Comparison of ENCODE assay signal across 18 mouse cellular contexts in the genomic region with DNA sequence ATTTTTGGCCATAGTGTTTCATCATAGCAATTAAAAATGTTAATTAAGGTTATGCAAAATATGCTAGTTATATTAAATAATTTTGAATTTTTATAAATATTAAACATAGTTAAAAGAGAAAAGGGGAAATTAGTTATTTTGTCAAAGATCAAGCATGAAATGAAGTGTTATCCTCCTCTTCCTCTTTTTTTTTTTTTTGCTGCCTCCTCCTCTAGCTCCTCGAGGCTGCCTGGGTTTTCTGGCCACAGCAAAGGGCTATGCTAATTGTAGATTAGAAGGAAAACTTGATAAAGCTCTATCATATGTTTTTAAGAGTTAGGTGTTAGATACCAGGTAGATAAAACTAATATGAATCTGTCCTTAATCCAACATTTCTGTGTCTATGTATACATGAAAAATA. TPM values are rescaled to one million over a fixed set of nuclear protein-coding genes. Genes with fewer than 3 reads are reported as not detected.
DNase-seq lines count a peak whose midpoint lies in the region; ATAC-seq and TF ChIP-seq lines count a peak whose summit lies in the region.
"Had no signal": no experiment of that assay in that cellular context is flagged by ENCODE, and none has a peak within 500 bp of the region (broad histone marks: within the 10 kb centered on the region; RNA-seq: fewer than 3 reads in every experiment).

No protein-coding gene starts in this region.

- no peak overlapping the region for H3K9ac ChIP-seq in MEL (ENCODE audit: control insufficient read depth, low read depth, low read length, poor library complexity, severe bottlenecking)

- no peak for ATAC-seq in frontal cortex, adult (ENCODE audit: low TSS enrichment)
- ATAC-seq: activated CD4-positive, CD25-positive, alpha-beta regulatory T cell, adult 4 months; CD4-positive, CD25-positive, alpha-beta regulatory T cell, adult 4 months; Patski had no signal

- H3K27me3 ChIP-seq in MEL (ENCODE audit: control insufficient read depth in 1 of 2, insufficient read depth in 2 of 2, low read length in 2 of 2): no peaks in the 10 kb centered on the region
- H3K27me3 ChIP-seq: Patski had no signal

- H3K79me2 ChIP-seq in MEL (ENCODE audit: control insufficient read depth, insufficient read depth, low read length, poor library complexity): no peaks in the 10 kb centered on the region

- TF ChIP-seq RAD21 in MEL (IDR thresholded peaks at IDR 0.05; ENCODE audit: low read depth, low read length): no peak

- no peak for TF ChIP-seq POLR2A in MEL (IDR thresholded peaks at IDR 0.05; ENCODE audit: control insufficient read depth in 1 of 2, insufficient read depth in 1 of 2, low read depth in 1 of 2, low read length in 2 of 2, poor library complexity in 1 of 2)

- H3K9me3 ChIP-seq in MEL (replicated peaks; ENCODE audit: insufficient read depth, low read length): no peaks in the 10 kb centered on the region
- H3K9me3 ChIP-seq: G1E had no signal

- no peak for TF ChIP-seq CTCF in MEL (IDR thresholded peaks at IDR 0.05 in 2 of 3, conservative IDR thresholded peaks at IDR 0.05 in 1 of 3; ENCODE audit: control insufficient read depth in 1 of 3, insufficient read depth in 1 of 3, low read depth in 2 of 3, low read length in 3 of 3, poor library complexity in 1 of 3, severe bottlenecking in 1 of 3)

- DNase-seq in MEL (ENCODE audit: low read depth, low spot score): peak; percentile 43
- DNase-seq: adrenal gland, adult 2 months; adrenal gland, adult 8-10 months; adrenal gland, postnatal 10 days; adrenal gland, postnatal 14 days; adrenal gland, postnatal 25 days; adrenal gland, postnatal 36 days; B cell, adult 2 months; cerebellum, adult 11 months; cerebellum, adult 11-12 months; cerebellum, adult 18-20 months; cerebellum, adult 2 months; cerebellum, adult 8-10 months had no signal

- H3K4me1 ChIP-seq in MEL (ENCODE audit: control insufficient read depth in 1 of 2, insufficient read depth in 2 of 2, low read length in 2 of 2): peaks cover 0 to 8% of the 10 kb centered on the region in 2 experiments; a peak in 1 of 4 replicates

- no peaks in the 10 kb centered on the region for H3K36me3 ChIP-seq in MEL (ENCODE audit: control insufficient read depth in 1 of 2, insufficient read depth in 2 of 2, low read length in 2 of 2)
- H3K36me3 ChIP-seq: G1E had no signal

- peak; percentile 30 to 70; a peak in 3 of 4 replicates for TF ChIP-seq EP300 in MEL (IDR thresholded peaks at IDR 0.05; ENCODE audit: low read depth in 1 of 2, low read length in 2 of 2)

- no peak overlapping the region for H3K27ac ChIP-seq in MEL (ENCODE audit: control insufficient read depth, low read depth, low read length)

- no peak overlapping the region for H3K4me3 ChIP-seq in MEL (ENCODE audit: control insufficient read depth in 1 of 2, insufficient read depth in 1 of 2, low read depth in 2 of 2, low read length in 2 of 2)

TF ChIP-seq in MEL, 35 proteins besides CTCF, POLR2A, EP300 and RAD21:
- TF ChIP-seq GATA1 (IDR thresholded peaks at IDR 0.05; ENCODE audit: low read depth, low read length): peak; percentile 61
- TF ChIP-seq NRF1 (IDR thresholded peaks at IDR 0.05; ENCODE audit: insufficient read depth, low read depth, low read length, poor library complexity, severe bottlenecking): no peak
- TF ChIP-seq KAT2A (conservative IDR thresholded peaks at IDR 0.05; ENCODE audit: low read depth, low read length): no peak
- no peak for TF ChIP-seq MAX (IDR thresholded peaks at IDR 0.05; ENCODE audit: low read length)
- 0 out of 2 replicates have a peak, but pooled peaks have one; percentile 20 for TF ChIP-seq MYC (IDR thresholded peaks at IDR 0.05; ENCODE audit: low read depth, low read length)
- peak; percentile 91 for TF ChIP-seq ZNF384 (IDR thresholded peaks at IDR 0.05; ENCODE audit: low read depth, low read length)
- no peak for TF ChIP-seq ETS1 (IDR thresholded peaks at IDR 0.05; ENCODE audit: low read depth, low read length)
- no peak for TF ChIP-seq TCF12 (IDR thresholded peaks at IDR 0.05; ENCODE audit: low read depth, low read length)

RNA-seq across cellular contexts. Expression of gene Laptm4a, which starts 54.4 kb away (rescaled TPM):
- total RNA-seq in MEL (2012; rRNA removed): 43.8 and 49.0 TPM in 2 replicates
- polyA plus RNA-seq in MEL (2012; ENCODE audit: insufficient read depth in 1 of 2, insufficient read length in 2 of 2, low read depth in 1 of 2, low replicate concordance in 2 of 2, missing spikeins in 1 of 2): 10 to 100 TPM in 1 of 2 experiments, not detected in 1; 49.7 TPM
